Mouse (Mus musculus) neural tube, embryonic 15.5 days (tissue): ENCODE measurements around the gene Rnf222. TPM values are rescaled to one million over a fixed set of nuclear protein-coding genes. Genes with fewer than 3 reads are reported as not detected.

ENCODE experiments used
- ATAC-seq: fragments of 200-750 bp; cut with Nextera tagmentation; 2 replicates; pipeline ENCODE4 v1.8.0; 2017; ENCODE audit warnings: mild to moderate bottlenecking, moderate TSS enrichment, moderate library complexity; ENCODE audit not compliant: low FRiP score
- H3K27ac ChIP-seq: fragments of 300-500 bp; sonication (generic); replicated peaks from 2 replicates; pipeline ENCODE4 v1.5.1; 2015; ENCODE audit warnings: mild to moderate bottlenecking, inconsistent platforms
- H3K27me3 ChIP-seq: fragments of 300-500 bp; sonication (generic); replicated peaks from 2 replicates; pipeline ENCODE4 v1.6.1; 2015; ENCODE audit warnings: inconsistent platforms
- H3K36me3 ChIP-seq: fragments of 300-500 bp; sonication (generic); 2 replicates; pipeline ENCODE4 v1.6.1; 2015; ENCODE audit warnings: inconsistent platforms
- H3K4me1 ChIP-seq: fragments of 300-500 bp; sonication (generic); 2 replicates; pipeline ENCODE4 v1.6.1; 2015; ENCODE audit warnings: inconsistent platforms
- H3K4me2 ChIP-seq: fragments of 300-500 bp; sonication (generic); 2 replicates; pipeline ENCODE4 v1.6.1; 2015; ENCODE audit warnings: inconsistent platforms, mild to moderate bottlenecking, moderate library complexity
- H3K4me3 ChIP-seq: fragments of 300-500 bp; sonication (generic); replicated peaks from 2 replicates; pipeline ENCODE4 v1.5.1; 2015; ENCODE audit warnings: mild to moderate bottlenecking, inconsistent platforms
- H3K9ac ChIP-seq: fragments of 300-500 bp; sonication (generic); replicated peaks from 2 replicates; pipeline ENCODE4 v1.6.1; 2015; ENCODE audit warnings: mild to moderate bottlenecking, inconsistent platforms
- H3K9me3 ChIP-seq: fragments of 300-500 bp; sonication (generic); replicated peaks from 2 replicates; pipeline ENCODE4 v1.6.1; 2016; ENCODE audit warnings: inconsistent platforms
- WGBS: fragments of 180-500 bp; shearing (Covaris S2); methylation state at CpG from one replicate; pipeline ENCODE4 v1.1.7; 2015; ENCODE audit warnings: mixed read lengths; 5-methylcytosine and 5-hydroxymethylcytosine counted together
- polyA plus RNA-seq: library from polyadenylated mRNA; unstranded; fragments of >200 nt; fragmentation: Nextera tagmentation; extraction: Ambion mirVana; gene quantifications from 2 replicates; pipeline ENCODE4 v1.2.1, GENCODE M21; 2015

The Rnf222 gene
- polyA plus RNA-seq, 1 experiment from 2014 or later = not detected

GRCm38 (mm10) chr11:68863631-68864091 lies 24.7 kb upstream of the Rnf222 start:
- WGBS = 83% methylated on average over 4 of the region's 4 CpGs
- no peaks in the 10 kb centered on the region for H3K9me3 ChIP-seq
- H3K27ac ChIP-seq = no peak overlapping the region
- H3K9ac ChIP-seq = no peak overlapping the region
- ATAC-seq = no peak
- H3K4me1 ChIP-seq = no peaks in the 10 kb centered on the region
- no peak overlapping the region for H3K4me2 ChIP-seq
- H3K4me3 ChIP-seq = no peak overlapping the region
- no peaks in the 10 kb centered on the region for H3K27me3 ChIP-seq
- H3K36me3 ChIP-seq = no peaks in the 10 kb centered on the region

- Histone ChIP-seq H3K9ac (no peak overlapping the region), H3K9me3 (no peaks in the 10 kb centered on the region), H3K36me3 (no peaks in the 10 kb centered on the region), H3K4me1 (no peaks in the 10 kb centered on the region), H3K27ac (no peak overlapping the region), H3K4me2 (no peak overlapping the region), H3K27me3 (no peaks in the 10 kb centered on the region), H3K4me3 (no peak overlapping the region)
- WGBS = 61% methylated on average over 9 of the region's 9 CpGs
- ATAC-seq = no peak
These were observed 23.7 kb upstream of the Rnf222 start for GRCm38 (mm10) chr11:68864544-68865189.

GRCm38 (mm10) chr11:68871277-68871676 lies 17.1 kb upstream of the Rnf222 start:
- Histone ChIP-seq H3K9ac (no peak overlapping the region), H3K36me3 (no peaks in the 10 kb centered on the region), H3K4me2 (no peak overlapping the region), H3K27me3 (no peaks in the 10 kb centered on the region), H3K9me3 (no peaks in the 10 kb centered on the region), H3K4me3 (no peak overlapping the region), H3K4me1 (no peaks in the 10 kb centered on the region), H3K27ac (no peak overlapping the region)
- ATAC-seq = no peak
- WGBS = 86% methylated on average over 9 of the region's 9 CpGs

GRCm38 (mm10) chr11:68871748-68872147 lies 16.6 kb upstream of the Rnf222 start, which contains the start of gene Ndel1:
Ndel1 (minus strand) TSS chr11:68871858.
- Histone ChIP-seq H3K9ac (no peak within 1 kb of the TSS), H3K4me2 (no peak within 1 kb of the TSS), H3K4me3 (no peak within 1 kb of the TSS), H3K4me1 (no peaks in the 10 kb centered on the region), H3K36me3 (no peaks in the 10 kb centered on the region), H3K27ac (no peak within 1 kb of the TSS), H3K9me3 (no peaks in the 10 kb centered on the region), H3K27me3 (no peaks in the 10 kb centered on the region)
- 38% methylated on average over 6 of the region's 6 CpGs for WGBS
- no peak for ATAC-seq

GRCm38 (mm10) chr11:68874841-68875240 lies 13.5 kb upstream of the Rnf222 start:
- no peak overlapping the region for H3K4me3 ChIP-seq
- no peak overlapping the region for H3K4me2 ChIP-seq
- no peaks in the 10 kb centered on the region for H3K27me3 ChIP-seq
- H3K36me3 ChIP-seq = no peaks in the 10 kb centered on the region
- no peak for ATAC-seq
- H3K9ac ChIP-seq = no peak overlapping the region
- no peaks in the 10 kb centered on the region for H3K4me1 ChIP-seq
- no peaks in the 10 kb centered on the region for H3K9me3 ChIP-seq
- no peak overlapping the region for H3K27ac ChIP-seq
- WGBS = 0% methylated on average over 2 of the region's 2 CpGs

- H3K9me3 ChIP-seq = no peaks in the 10 kb centered on the region
- H3K36me3 ChIP-seq = no peaks in the 10 kb centered on the region
- 91% methylated on average over 5 of the region's 5 CpGs for WGBS
- H3K4me2 ChIP-seq = no peak overlapping the region
- no peak for ATAC-seq
- no peak overlapping the region for H3K4me3 ChIP-seq
- no peaks in the 10 kb centered on the region for H3K27me3 ChIP-seq
- H3K27ac ChIP-seq = no peak overlapping the region
- H3K9ac ChIP-seq = no peak overlapping the region
- H3K4me1 ChIP-seq = no peaks in the 10 kb centered on the region
These were observed 9.5 kb upstream of the Rnf222 start for GRCm38 (mm10) chr11:68878811-68879210.

- Histone ChIP-seq H3K4me1 (no peaks in the 10 kb centered on the region), H3K4me3 (no peak overlapping the region), H3K36me3 (no peaks in the 10 kb centered on the region), H3K4me2 (no peak overlapping the region), H3K9ac (no peak overlapping the region), H3K27me3 (no peaks in the 10 kb centered on the region), H3K27ac (no peak overlapping the region), H3K9me3 (no peaks in the 10 kb centered on the region)
- 25% methylated on average over 14 of the region's 14 CpGs for WGBS
- ATAC-seq = no peak
These were observed 6.2 kb upstream of the Rnf222 start for GRCm38 (mm10) chr11:68882107-68882506.

GRCm38 (mm10) chr11:68883843-68884242 lies 4.5 kb upstream of the Rnf222 start:
- no peak for ATAC-seq
- Histone ChIP-seq H3K27me3 (no peaks in the 10 kb centered on the region), H3K27ac (no peak overlapping the region), H3K9ac (no peak overlapping the region), H3K9me3 (no peaks in the 10 kb centered on the region), H3K4me3 (no peak overlapping the region), H3K36me3 (no peaks in the 10 kb centered on the region), H3K4me1 (no peaks in the 10 kb centered on the region), H3K4me2 (no peak overlapping the region)
- 75% methylated on average over 2 of the region's 2 CpGs for WGBS

- Histone ChIP-seq H3K36me3 (no peaks in the 10 kb centered on the region), H3K4me3 (no peak overlapping the region), H3K27me3 (no peaks in the 10 kb centered on the region), H3K4me2 (no peak overlapping the region), H3K9ac (no peak overlapping the region), H3K4me1 (no peaks in the 10 kb centered on the region), H3K27ac (no peak overlapping the region), H3K9me3 (no peaks in the 10 kb centered on the region)
- no peak for ATAC-seq
- 84% methylated on average over 5 of the region's 5 CpGs for WGBS
These were observed 4.0 kb upstream of the Rnf222 start for GRCm38 (mm10) chr11:68884368-68884767.

GRCm38 (mm10) chr11:68886091-68886490 lies 2.3 kb upstream of the Rnf222 start:
- H3K4me3 ChIP-seq = no peak overlapping the region
- no peaks in the 10 kb centered on the region for H3K36me3 ChIP-seq
- H3K27ac ChIP-seq = no peak overlapping the region
- WGBS = 90% methylated on average over 5 of the region's 5 CpGs
- no peak overlapping the region for H3K4me2 ChIP-seq
- H3K9ac ChIP-seq = no peak overlapping the region
- no peaks in the 10 kb centered on the region for H3K27me3 ChIP-seq
- H3K9me3 ChIP-seq = no peaks in the 10 kb centered on the region
- no peak for ATAC-seq
- no peaks in the 10 kb centered on the region for H3K4me1 ChIP-seq

- H3K9me3 ChIP-seq = no peaks in the 10 kb centered on the region
- no peak overlapping the region for H3K27ac ChIP-seq
- WGBS = 75% methylated on average over 2 of the region's 2 CpGs
- H3K4me2 ChIP-seq = no peak overlapping the region
- H3K4me3 ChIP-seq = no peak overlapping the region
- H3K36me3 ChIP-seq = no peaks in the 10 kb centered on the region
- ATAC-seq = no peak
- H3K9ac ChIP-seq = no peak overlapping the region
- no peaks in the 10 kb centered on the region for H3K27me3 ChIP-seq
- H3K4me1 ChIP-seq = no peaks in the 10 kb centered on the region
These were observed 300 bp downstream of the Rnf222 start for GRCm38 (mm10) chr11:68888653-68889052.

- ATAC-seq = no peak
- Histone ChIP-seq H3K9ac (no peak overlapping the region), H3K4me1 (no peaks in the 10 kb centered on the region), H3K27ac (no peak overlapping the region), H3K9me3 (no peaks in the 10 kb centered on the region), H3K4me3 (no peak overlapping the region), H3K4me2 (no peak overlapping the region), H3K27me3 (no peaks in the 10 kb centered on the region), H3K36me3 (no peaks in the 10 kb centered on the region)
- WGBS = 60% methylated on average over 2 of the region's 2 CpGs
These were observed 2.3 kb downstream of the Rnf222 start for GRCm38 (mm10) chr11:68890625-68891024.
